Mouse (Mus musculus): ENCODE data around the gene Scamp2. TPM values are rescaled to one million over a fixed set of nuclear protein-coding genes. Genes with fewer than 3 reads are reported as not detected.

Scamp2 gene
- polyA plus RNA-seq, 1 experiment from 2014 or later: 53.4 TPM

- Histone ChIP-seq H3K4me2 (ENCODE audit: low read depth, low read length) (0 out of 2 replicates have a peak overlapping the region, but pooled peaks have one; percentile 5), H3K4me3 (ENCODE audit: low read length) (no peak overlapping the region)
- 59% methylated on average over 2 of the region's 2 CpGs for WGBS
Observed at GRCm38 (mm10) chr9:57525516-57525915, 35.2 kb upstream of the Scamp2 start.

GRCm38 (mm10) chr9:57526435-57526834, 34.3 kb upstream of the Scamp2 start:
- no peak overlapping the region for H3K4me2 ChIP-seq (ENCODE audit: low read depth, low read length)
- H3K9me3 ChIP-seq (replicated peaks; ENCODE audit: control insufficient read depth, low read length): no peaks in the 10 kb centered on the region
- no peak for ATAC-seq (replicated peaks; ENCODE audit: extremely low read depth, insufficient read depth, low FRiP score)

More at GRCm38 (mm10) chr9:57525516-57525915, 35.2 kb upstream of the Scamp2 start:
- no peak for ATAC-seq (replicated peaks; ENCODE audit: extremely low read depth, insufficient read depth, low FRiP score)
- Histone ChIP-seq H3K27ac (ENCODE audit: low read length) (no peak overlapping the region), H3K27me3 (ENCODE audit: control insufficient read depth, insufficient read depth, low read length) (no peaks in the 10 kb centered on the region), H3K9ac (ENCODE audit: low read length) (no peak overlapping the region), H3K9me3 (replicated peaks; ENCODE audit: control insufficient read depth, low read length) (no peaks in the 10 kb centered on the region), H3K4me1 (ENCODE audit: control insufficient read depth, insufficient read depth, low read length) (peaks cover 29% of the 10 kb centered on the region), H3K36me3 (ENCODE audit: control insufficient read depth, insufficient read depth) (peaks cover 9% of the 10 kb centered on the region)

DNA sequence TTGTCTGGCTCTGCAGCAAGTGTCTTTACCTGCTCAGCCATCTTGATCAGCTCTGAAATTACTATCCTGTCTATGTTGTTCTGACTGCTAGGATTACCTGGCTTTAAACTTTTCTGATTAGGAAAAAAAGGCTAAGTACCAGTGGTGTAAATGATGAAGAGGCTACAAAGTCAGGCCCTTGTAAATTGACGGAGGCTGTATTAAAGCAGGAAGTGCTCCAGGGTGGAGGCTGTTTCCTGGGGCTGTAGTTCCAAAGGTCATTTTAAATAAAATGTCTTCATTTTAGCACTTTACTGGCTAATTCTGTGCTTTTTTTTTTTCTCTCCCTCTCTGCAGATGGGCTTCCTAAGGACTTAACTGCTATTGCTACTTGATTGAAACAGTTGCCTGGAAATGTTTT, 28.8 kb upstream of the Scamp2 start:
- Histone ChIP-seq H3K27me3 (ENCODE audit: control insufficient read depth, insufficient read depth, low read length) (no peaks in the 10 kb centered on the region), H3K4me1 (ENCODE audit: control insufficient read depth, insufficient read depth, low read length) (peaks cover 3% of the 10 kb centered on the region; the same call in 1 of the 2 replicates), H3K27ac (ENCODE audit: low read length) (no peak overlapping the region; the same call in 1 of the 2 replicates), H3K36me3 (ENCODE audit: control insufficient read depth, insufficient read depth) (peaks cover 38% of the 10 kb centered on the region), H3K9me3 (replicated peaks; ENCODE audit: control insufficient read depth, low read length) (no peaks in the 10 kb centered on the region), H3K9ac (ENCODE audit: low read length) (no peak overlapping the region), H3K4me2 (ENCODE audit: low read depth, low read length) (no peak overlapping the region), H3K4me3 (ENCODE audit: low read length) (no peak overlapping the region)
- ATAC-seq (replicated peaks; ENCODE audit: extremely low read depth, insufficient read depth, low FRiP score): no peak
- WGBS: 57% methylated on average over 1 of the region's 1 CpGs

More at GRCm38 (mm10) chr9:57526435-57526834, 34.3 kb upstream of the Scamp2 start:
- Histone ChIP-seq H3K27ac (ENCODE audit: low read length) (no peak overlapping the region), H3K36me3 (ENCODE audit: control insufficient read depth, insufficient read depth) (peaks cover 15% of the 10 kb centered on the region), H3K27me3 (ENCODE audit: control insufficient read depth, insufficient read depth, low read length) (no peaks in the 10 kb centered on the region), H3K9ac (ENCODE audit: low read length) (no peak overlapping the region), H3K4me1 (ENCODE audit: control insufficient read depth, insufficient read depth, low read length) (peaks cover 29% of the 10 kb centered on the region), H3K4me3 (ENCODE audit: low read length) (no peak overlapping the region)

GRCm38 (mm10) chr9:57536362-57536761, 24.4 kb upstream of the Scamp2 start:
- H3K9me3 ChIP-seq (replicated peaks; ENCODE audit: control insufficient read depth, low read length): no peaks in the 10 kb centered on the region
- H3K4me1 ChIP-seq (ENCODE audit: control insufficient read depth, insufficient read depth, low read length): peaks cover 13% of the 10 kb centered on the region
- no peak overlapping the region for H3K4me3 ChIP-seq (ENCODE audit: low read length)
- peak overlapping the region; percentile 91; the same call in 1 of the 2 replicates for H3K4me2 ChIP-seq (ENCODE audit: low read depth, low read length)
- H3K9ac ChIP-seq (ENCODE audit: low read length): peak overlapping the region; percentile 96; the same call in 1 of the 2 replicates
- WGBS: 81% methylated on average over 5 of the region's 5 CpGs
- no peak overlapping the region for H3K27ac ChIP-seq (ENCODE audit: low read length)
- no peak for ATAC-seq (replicated peaks; ENCODE audit: extremely low read depth, insufficient read depth, low FRiP score)
- H3K36me3 ChIP-seq (ENCODE audit: control insufficient read depth, insufficient read depth): peaks cover 28% of the 10 kb centered on the region
- no peaks in the 10 kb centered on the region for H3K27me3 ChIP-seq (ENCODE audit: control insufficient read depth, insufficient read depth, low read length)

- H3K36me3 ChIP-seq (ENCODE audit: control insufficient read depth, insufficient read depth): peaks cover 21% of the 10 kb centered on the region
- 2% methylated on average over 45 of the region's 45 CpGs for WGBS
- H3K4me3 ChIP-seq (ENCODE audit: low read length): peak within 1 kb of the TSS; percentile 94
Observed at GRCm38 (mm10) chr9:57537044-57537727, 23.6 kb upstream of the Scamp2 start, which contains the start of gene Fam219b. Fam219b (plus strand) TSS chr9:57537528.

DNA sequence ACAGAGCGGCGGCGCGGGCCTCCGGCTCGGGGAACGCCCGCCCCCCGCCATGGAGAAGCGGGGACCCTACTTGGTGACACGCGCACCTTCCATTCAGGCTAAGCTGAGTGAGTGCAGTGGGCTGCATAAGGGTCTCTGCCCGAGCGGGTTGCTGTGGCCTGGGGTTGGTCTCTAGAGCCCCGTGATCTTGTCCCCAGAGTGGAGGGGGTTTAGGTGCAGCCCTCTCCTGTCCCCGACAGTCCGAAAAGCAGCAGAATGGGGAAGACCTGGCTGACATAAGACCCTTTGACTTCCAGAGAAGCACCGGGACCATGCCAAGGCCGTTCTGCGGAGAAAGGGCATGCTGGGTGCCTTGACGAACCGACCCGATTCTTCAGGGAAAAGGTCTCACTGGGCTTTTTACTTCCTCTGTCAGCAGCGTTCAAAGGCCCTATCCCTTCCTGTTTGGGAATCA, 23.0 kb upstream of the Scamp2 start:
- peak overlapping the region; percentile 91 for H3K4me2 ChIP-seq (ENCODE audit: low read depth, low read length)
- WGBS: under 1% methylated on average over 24 of the region's 24 CpGs
- ATAC-seq (replicated peaks; ENCODE audit: extremely low read depth, insufficient read depth, low FRiP score): peak; percentile 66
- peak overlapping the region; percentile 96 for H3K9ac ChIP-seq (ENCODE audit: low read length)
- H3K4me3 ChIP-seq (ENCODE audit: low read length): peak overlapping the region; percentile 94
- no peaks in the 10 kb centered on the region for H3K27me3 ChIP-seq (ENCODE audit: control insufficient read depth, insufficient read depth, low read length)
- H3K4me1 ChIP-seq (ENCODE audit: control insufficient read depth, insufficient read depth, low read length): peaks cover 13% of the 10 kb centered on the region
- H3K27ac ChIP-seq (ENCODE audit: low read length): peak overlapping the region; percentile 86
- H3K36me3 ChIP-seq (ENCODE audit: control insufficient read depth, insufficient read depth): peaks cover 17% of the 10 kb centered on the region
- no peaks in the 10 kb centered on the region for H3K9me3 ChIP-seq (replicated peaks; ENCODE audit: control insufficient read depth, low read length)

More at GRCm38 (mm10) chr9:57537044-57537727, 23.6 kb upstream of the Scamp2 start, which contains the start of gene Fam219b:
- H3K4me2 ChIP-seq (ENCODE audit: low read depth, low read length): peak within 1 kb of the TSS; percentile 91
- peak; percentile 87 for ATAC-seq (replicated peaks; ENCODE audit: extremely low read depth, insufficient read depth, low FRiP score)
- H3K9ac ChIP-seq (ENCODE audit: low read length): peak within 1 kb of the TSS; percentile 96
- no peaks in the 10 kb centered on the region for H3K27me3 ChIP-seq (ENCODE audit: control insufficient read depth, insufficient read depth, low read length)
- H3K4me1 ChIP-seq (ENCODE audit: control insufficient read depth, insufficient read depth, low read length): peaks cover 13% of the 10 kb centered on the region
- H3K9me3 ChIP-seq (replicated peaks; ENCODE audit: control insufficient read depth, low read length): no peaks in the 10 kb centered on the region
- peak within 1 kb of the TSS; percentile 86 for H3K27ac ChIP-seq (ENCODE audit: low read length)

DNA sequence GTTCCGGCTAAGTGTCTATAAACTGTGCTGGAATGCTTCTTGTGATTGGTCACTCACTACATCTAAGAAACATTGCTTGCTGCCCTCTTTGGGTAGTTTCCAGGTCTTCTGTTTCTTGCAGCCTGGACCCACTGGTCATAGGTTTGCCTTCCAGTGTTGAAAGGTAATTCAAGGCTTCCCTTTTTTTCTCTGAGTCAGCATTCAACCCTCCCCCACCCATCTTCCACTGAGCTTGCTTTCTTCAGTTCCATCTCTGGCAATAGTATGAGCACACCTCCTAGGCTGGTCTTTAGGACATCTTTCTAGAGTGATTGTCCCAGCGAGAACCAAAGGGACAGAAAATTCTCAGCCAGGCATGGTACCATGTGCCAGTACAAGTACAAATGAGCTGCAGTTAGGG, 21.2 kb upstream of the Scamp2 start:
- ATAC-seq (replicated peaks; ENCODE audit: extremely low read depth, insufficient read depth, low FRiP score): no peak
- Histone ChIP-seq H3K4me3 (ENCODE audit: low read length) (no peak overlapping the region), H3K27ac (ENCODE audit: low read length) (no peak overlapping the region), H3K4me2 (ENCODE audit: low read depth, low read length) (no peak overlapping the region), H3K27me3 (ENCODE audit: control insufficient read depth, insufficient read depth, low read length) (no peaks in the 10 kb centered on the region), H3K9ac (ENCODE audit: low read length) (no peak overlapping the region), H3K9me3 (replicated peaks; ENCODE audit: control insufficient read depth, low read length) (no peaks in the 10 kb centered on the region), H3K4me1 (ENCODE audit: control insufficient read depth, insufficient read depth, low read length) (peaks cover 13% of the 10 kb centered on the region), H3K36me3 (ENCODE audit: control insufficient read depth, insufficient read depth) (peaks cover 25% of the 10 kb centered on the region)
- 85% methylated on average over 2 of the region's 2 CpGs for WGBS

- Histone ChIP-seq H3K4me3 (ENCODE audit: low read length) (no peak overlapping the region), H3K27ac (ENCODE audit: low read length) (no peak overlapping the region), H3K9me3 (replicated peaks; ENCODE audit: control insufficient read depth, low read length) (no peaks in the 10 kb centered on the region), H3K36me3 (ENCODE audit: control insufficient read depth, insufficient read depth) (peaks cover 36% of the 10 kb centered on the region), H3K9ac (ENCODE audit: low read length) (no peak overlapping the region), H3K27me3 (ENCODE audit: control insufficient read depth, insufficient read depth, low read length) (no peaks in the 10 kb centered on the region), H3K4me1 (ENCODE audit: control insufficient read depth, insufficient read depth, low read length) (peaks cover 13% of the 10 kb centered on the region), H3K4me2 (ENCODE audit: low read depth, low read length) (no peak overlapping the region)
- no peak for ATAC-seq (replicated peaks; ENCODE audit: extremely low read depth, insufficient read depth, low FRiP score)
- WGBS: 12% methylated on average over 1 of the region's 1 CpGs
Observed at GRCm38 (mm10) chr9:57541312-57541711, 19.4 kb upstream of the Scamp2 start.

DNA sequence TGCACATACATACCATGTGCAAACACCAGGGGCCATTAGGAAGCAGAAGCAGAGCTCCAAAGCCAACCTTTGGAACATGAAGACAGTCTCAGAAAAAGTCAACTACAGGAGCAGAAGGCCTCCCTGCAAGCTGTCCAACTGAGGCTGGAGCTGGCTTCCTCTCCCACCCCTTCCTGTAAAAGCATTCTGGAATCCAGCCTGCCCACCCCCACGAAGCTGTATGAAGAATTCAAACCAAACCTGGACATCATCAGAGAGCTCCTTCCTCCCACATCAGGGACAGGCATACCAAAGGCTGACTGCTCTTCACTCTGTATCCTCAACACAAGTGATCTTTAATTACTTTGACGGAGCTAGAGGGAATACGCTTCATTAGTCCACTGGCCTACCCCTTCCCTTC, 16.8 kb upstream of the Scamp2 start:
- peaks cover 45% of the 10 kb centered on the region for H3K36me3 ChIP-seq (ENCODE audit: control insufficient read depth, insufficient read depth)
- no peaks in the 10 kb centered on the region for H3K9me3 ChIP-seq (replicated peaks; ENCODE audit: control insufficient read depth, low read length)
- WGBS: 75% methylated on average over 3 of the region's 3 CpGs
- H3K27ac ChIP-seq (ENCODE audit: low read length): no peak overlapping the region
- no peak overlapping the region for H3K4me3 ChIP-seq (ENCODE audit: low read length)
- no peaks in the 10 kb centered on the region for H3K27me3 ChIP-seq (ENCODE audit: control insufficient read depth, insufficient read depth, low read length)
- H3K9ac ChIP-seq (ENCODE audit: low read length): no peak overlapping the region
- no peak overlapping the region for H3K4me2 ChIP-seq (ENCODE audit: low read depth, low read length)
- ATAC-seq (replicated peaks; ENCODE audit: extremely low read depth, insufficient read depth, low FRiP score): no peak
- H3K4me1 ChIP-seq (ENCODE audit: control insufficient read depth, insufficient read depth, low read length): peaks cover 3% of the 10 kb centered on the region

Measured in heart, embryonic 16.5 days (tissue).